Mouse (Mus musculus) midbrain, embryonic 15.5 days (tissue): ENCODE results near the gene Bach1. TPM values are rescaled to one million over a fixed set of nuclear protein-coding genes. Genes with fewer than 3 reads are reported as not detected.
A peak's percentile ranks its signal among the peaks of the same experiment; 100 is the strongest.

Source experiments
- ATAC-seq: fragments of 200-750 bp; cut with Nextera tagmentation; replicated peaks from 2 replicates; pipeline ENCODE4 v1.8.0; 2017; ENCODE audit warnings: moderate TSS enrichment
- H3K27ac ChIP-seq: fragments of 300-500 bp; sonication (generic); 2 replicates; pipeline ENCODE4 v1.5.1; 2015; ENCODE audit warnings: mild to moderate bottlenecking, inconsistent platforms
- H3K27me3 ChIP-seq: fragments of 300-500 bp; sonication (generic); replicated peaks from 2 replicates; pipeline ENCODE4 v1.6.1; 2015; ENCODE audit warnings: inconsistent platforms
- H3K36me3 ChIP-seq: fragments of 300-500 bp; sonication (generic); replicated peaks from 2 replicates; pipeline ENCODE4 v1.6.1; 2015; ENCODE audit warnings: inconsistent platforms
- H3K4me1 ChIP-seq: fragments of 300-500 bp; sonication (generic); 2 replicates; pipeline ENCODE4 v1.6.1; 2015; ENCODE audit warnings: inconsistent platforms
- H3K4me2 ChIP-seq: fragments of 300-500 bp; sonication (generic); 2 replicates; pipeline ENCODE4 v1.6.1; 2015; ENCODE audit warnings: inconsistent platforms, mild to moderate bottlenecking, moderate library complexity
- H3K4me3 ChIP-seq: fragments of 300-500 bp; sonication (generic); 2 replicates; pipeline ENCODE4 v1.5.1; 2015; ENCODE audit warnings: mild to moderate bottlenecking, inconsistent platforms
- H3K9ac ChIP-seq: fragments of 300-500 bp; sonication (generic); 2 replicates; pipeline ENCODE4 v1.6.1; 2015; ENCODE audit warnings: mild to moderate bottlenecking, inconsistent platforms
- H3K9me3 ChIP-seq: fragments of 300-500 bp; sonication (generic); 2 replicates; pipeline ENCODE4 v1.6.1; 2016; ENCODE audit warnings: inconsistent platforms
- WGBS: fragments of 180-500 bp; shearing (Covaris S2); methylation state at CpG from one replicate; pipeline ENCODE4 v1.1.7; 2015; ENCODE audit warnings: mixed read lengths; 5-methylcytosine and 5-hydroxymethylcytosine counted together
- polyA plus RNA-seq: library from polyadenylated mRNA; unstranded; fragments of >200 nt; fragmentation: Nextera tagmentation; extraction: Ambion mirVana; gene quantifications from 2 replicates; pipeline ENCODE4 v1.2.1, GENCODE M21; 2015

Gene Bach1
- polyA plus RNA-seq, 1 experiment from 2014 or later = 21.3 TPM

DNA sequence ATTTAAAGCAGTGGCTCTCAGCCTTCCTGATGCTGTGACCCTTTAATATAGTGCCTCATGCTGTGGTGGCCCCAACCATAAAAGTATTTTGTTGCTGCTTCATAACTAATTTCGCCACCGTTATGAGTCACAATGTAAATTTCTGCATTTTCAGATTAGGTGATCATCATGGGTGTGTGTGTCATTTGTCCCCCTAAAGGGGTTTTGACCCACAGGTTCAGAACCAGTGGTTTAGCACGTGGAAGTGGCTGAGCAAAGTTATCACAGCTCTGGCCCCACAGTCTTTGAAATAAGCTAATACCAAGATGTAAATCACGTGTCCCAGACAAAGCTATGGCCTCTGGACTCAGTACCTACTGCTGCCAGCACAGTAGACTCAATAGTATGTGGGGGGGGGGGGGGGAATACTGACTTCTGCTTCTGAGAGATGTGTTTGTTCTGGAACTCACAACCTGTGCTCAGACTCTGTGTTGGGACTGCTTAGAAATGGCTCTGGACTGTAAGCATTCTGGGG is 36.2 kb downstream of the Bach1 start:
- H3K36me3 ChIP-seq = peaks cover 7% of the 10 kb centered on the region
- WGBS = 86% methylated on average over 4 of the region's 4 CpGs
- H3K27me3 ChIP-seq = no peaks in the 10 kb centered on the region
- no peak overlapping the region for H3K27ac ChIP-seq
- H3K4me3 ChIP-seq = no peak overlapping the region
- no peak overlapping the region for H3K9ac ChIP-seq
- no peaks in the 10 kb centered on the region for H3K4me1 ChIP-seq
- no peaks in the 10 kb centered on the region for H3K9me3 ChIP-seq
- no peak overlapping the region for H3K4me2 ChIP-seq
- no peak for ATAC-seq

DNA sequence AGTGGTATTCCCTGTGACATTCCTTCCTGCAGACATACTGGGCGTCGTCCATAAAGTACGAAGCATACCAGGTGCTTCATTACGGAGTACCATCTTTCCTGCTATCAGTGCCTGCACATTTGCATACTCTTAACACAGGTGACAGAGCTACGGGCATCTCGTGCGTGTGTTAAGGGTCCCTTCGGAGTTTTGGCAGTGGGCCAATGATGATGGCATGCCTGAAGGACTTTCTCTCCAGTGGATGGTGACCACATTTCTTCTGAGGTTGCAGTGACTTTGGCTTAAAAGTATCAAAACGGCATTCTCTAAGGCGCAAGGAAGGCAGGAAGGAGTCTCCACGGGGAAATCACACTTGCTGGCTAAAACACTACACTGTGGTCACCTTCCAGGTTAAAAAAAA is 37.4 kb downstream of the Bach1 start:
- no peak overlapping the region for H3K27ac ChIP-seq
- no peaks in the 10 kb centered on the region for H3K9me3 ChIP-seq
- WGBS = 82% methylated on average over 11 of the region's 11 CpGs
- no peak overlapping the region for H3K4me3 ChIP-seq
- no peaks in the 10 kb centered on the region for H3K36me3 ChIP-seq
- no peaks in the 10 kb centered on the region for H3K4me1 ChIP-seq
- ATAC-seq = no peak
- H3K27me3 ChIP-seq = no peaks in the 10 kb centered on the region
- H3K4me2 ChIP-seq = no peak overlapping the region
- H3K9ac ChIP-seq = no peak overlapping the region

DNA sequence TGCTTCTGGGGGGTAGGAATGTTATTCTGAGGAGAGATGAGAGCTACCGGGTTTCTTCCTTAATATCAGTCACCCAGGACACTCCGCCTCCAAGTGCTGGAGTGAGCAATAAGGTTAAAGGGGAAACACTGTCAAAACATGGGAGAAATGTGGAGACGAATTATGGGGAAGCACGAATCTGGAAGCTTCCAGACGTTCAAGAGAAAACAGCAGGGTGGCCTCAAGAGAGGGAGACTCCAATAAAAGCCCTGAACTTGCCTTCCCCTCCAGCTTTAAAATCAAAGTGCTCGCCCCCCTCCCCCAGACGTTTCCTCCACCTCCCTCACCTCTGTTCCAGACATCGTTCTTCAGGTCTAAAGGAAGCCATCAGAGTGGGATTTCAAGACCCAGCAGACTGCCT is 38.6 kb downstream of the Bach1 start:
- WGBS = 82% methylated on average over 8 of the region's 8 CpGs
- no peaks in the 10 kb centered on the region for H3K4me1 ChIP-seq
- H3K4me2 ChIP-seq = no peak overlapping the region
- no peak overlapping the region for H3K4me3 ChIP-seq
- H3K36me3 ChIP-seq = no peaks in the 10 kb centered on the region
- no peaks in the 10 kb centered on the region for H3K27me3 ChIP-seq
- no peak overlapping the region for H3K27ac ChIP-seq
- no peak for ATAC-seq
- no peaks in the 10 kb centered on the region for H3K9me3 ChIP-seq
- no peak overlapping the region for H3K9ac ChIP-seq

DNA sequence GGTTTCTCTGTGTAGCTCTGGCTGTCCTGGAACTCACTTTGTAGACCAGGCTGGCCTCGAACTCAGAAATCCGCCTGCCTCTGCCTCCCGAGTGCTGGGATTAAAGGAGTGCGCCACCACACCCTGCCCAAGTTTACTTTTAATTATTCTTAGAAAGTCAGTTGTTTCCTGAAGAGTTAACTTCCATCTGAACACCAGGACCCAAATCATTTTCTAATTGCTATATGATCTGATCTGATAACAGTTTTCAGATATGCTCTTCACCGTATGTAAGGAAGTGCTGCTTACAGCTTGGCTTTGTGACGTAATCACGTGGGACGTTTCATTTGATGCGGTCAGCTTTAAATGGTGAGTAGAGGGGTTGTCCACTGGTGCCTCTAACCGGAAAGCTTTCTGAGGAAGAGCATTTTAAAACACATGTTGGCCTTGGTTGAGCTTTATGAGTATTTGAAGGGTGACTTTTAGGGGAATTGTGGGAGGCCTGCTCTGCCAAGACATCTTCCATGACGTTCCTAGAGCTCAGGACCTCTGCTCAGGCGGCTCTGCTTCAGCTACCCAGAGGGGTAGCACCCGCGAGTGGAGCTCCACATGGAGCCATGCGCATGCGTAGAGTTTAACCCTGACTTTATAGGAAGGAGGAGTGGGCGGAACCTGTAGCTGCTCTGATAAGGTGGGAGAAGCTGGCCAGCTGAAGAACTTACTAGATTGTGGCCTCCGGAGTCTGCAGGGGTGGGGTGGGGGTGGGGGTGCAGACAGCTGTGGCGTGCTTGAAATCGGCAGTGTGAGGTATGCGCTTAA is 39.3 kb downstream of the Bach1 start:
- Histone ChIP-seq H3K9ac (no peak overlapping the region), H3K27me3 (no peaks in the 10 kb centered on the region), H3K27ac (no peak overlapping the region), H3K4me3 (no peak overlapping the region), H3K36me3 (no peaks in the 10 kb centered on the region), H3K9me3 (no peaks in the 10 kb centered on the region), H3K4me2 (no peak overlapping the region), H3K4me1 (no peaks in the 10 kb centered on the region)
- ATAC-seq = no peak
- WGBS = 93% methylated on average over 21 of the region's 21 CpGs

GRCm38 (mm10) chr16:87741034-87741715 is 42.4 kb downstream of the Bach1 start:
- WGBS = 90% methylated on average over 9 of the region's 9 CpGs
- no peak for ATAC-seq

GRCm38 (mm10) chr16:87743661-87744060 is 44.9 kb downstream of the Bach1 start:
- no peaks in the 10 kb centered on the region for H3K27me3 ChIP-seq
- H3K4me1 ChIP-seq = no peaks in the 10 kb centered on the region
- no peaks in the 10 kb centered on the region for H3K9me3 ChIP-seq
- H3K27ac ChIP-seq = no peak overlapping the region
- H3K4me3 ChIP-seq = no peak overlapping the region
- H3K36me3 ChIP-seq = no peaks in the 10 kb centered on the region
- no peak overlapping the region for H3K9ac ChIP-seq
- no peak for ATAC-seq
- no peak overlapping the region for H3K4me2 ChIP-seq
- 32% methylated on average over 3 of the region's 3 CpGs for WGBS

More at GRCm38 (mm10) chr16:87741034-87741715, 42.4 kb downstream of the Bach1 start:
- Histone ChIP-seq H3K9ac (no peak overlapping the region), H3K4me1 (no peaks in the 10 kb centered on the region), H3K27me3 (no peaks in the 10 kb centered on the region), H3K9me3 (no peaks in the 10 kb centered on the region), H3K4me3 (no peak overlapping the region), H3K36me3 (no peaks in the 10 kb centered on the region), H3K4me2 (no peak overlapping the region), H3K27ac (no peak overlapping the region)

GRCm38 (mm10) chr16:87744338-87744737 is 45.6 kb downstream of the Bach1 start:
- Histone ChIP-seq H3K4me3 (no peak overlapping the region), H3K4me1 (no peaks in the 10 kb centered on the region), H3K36me3 (no peaks in the 10 kb centered on the region), H3K27ac (no peak overlapping the region), H3K27me3 (no peaks in the 10 kb centered on the region), H3K4me2 (no peak overlapping the region), H3K9ac (no peak overlapping the region), H3K9me3 (no peaks in the 10 kb centered on the region)
- WGBS = 89% methylated on average over 2 of the region's 2 CpGs
- no peak for ATAC-seq

- Histone ChIP-seq H3K9ac (no peak overlapping the region), H3K9me3 (no peaks in the 10 kb centered on the region), H3K27ac (no peak overlapping the region), H3K4me3 (no peak overlapping the region), H3K4me1 (no peaks in the 10 kb centered on the region), H3K36me3 (no peaks in the 10 kb centered on the region), H3K4me2 (no peak overlapping the region), H3K27me3 (no peaks in the 10 kb centered on the region)
- 69% methylated on average over 8 of the region's 8 CpGs for WGBS
- ATAC-seq = peak; percentile 75
Observed at GRCm38 (mm10) chr16:87745192-87745945, 46.6 kb downstream of the Bach1 start.

- WGBS = 18% methylated on average over 5 of the region's 5 CpGs
- H3K27ac ChIP-seq = no peak overlapping the region
- no peak overlapping the region for H3K9ac ChIP-seq
Observed at GRCm38 (mm10) chr16:87746728-87747127, 48.0 kb downstream of the Bach1 start.

GRCm38 (mm10) chr16:87751243-87751642 is 52.5 kb downstream of the Bach1 start:
- no peaks in the 10 kb centered on the region for H3K9me3 ChIP-seq

More at GRCm38 (mm10) chr16:87746728-87747127, 48.0 kb downstream of the Bach1 start:
- no peak overlapping the region for H3K4me3 ChIP-seq
- no peaks in the 10 kb centered on the region for H3K27me3 ChIP-seq
- no peak for ATAC-seq
- no peaks in the 10 kb centered on the region for H3K36me3 ChIP-seq
- H3K9me3 ChIP-seq = no peaks in the 10 kb centered on the region
- no peak overlapping the region for H3K4me2 ChIP-seq
- no peaks in the 10 kb centered on the region for H3K4me1 ChIP-seq

GRCm38 (mm10) chr16:87752482-87752881 is 53.7 kb downstream of the Bach1 start:
- Histone ChIP-seq H3K27me3 (no peaks in the 10 kb centered on the region), H3K36me3 (no peaks in the 10 kb centered on the region), H3K27ac (0 out of 2 replicates have a peak overlapping the region, but pooled peaks have one; percentile 30), H3K4me2 (peak overlapping the region; percentile 4; the same call in 1 of the 2 replicates), H3K4me3 (no peak overlapping the region), H3K4me1 (no peaks in the 10 kb centered on the region), H3K9ac (no peak overlapping the region), H3K9me3 (no peaks in the 10 kb centered on the region)
- peak; percentile 54; the same call in 1 of the 2 replicates for ATAC-seq
- 44% methylated on average over 13 of the region's 13 CpGs for WGBS

More at GRCm38 (mm10) chr16:87751243-87751642, 52.5 kb downstream of the Bach1 start:
- no peak overlapping the region for H3K4me3 ChIP-seq
- no peaks in the 10 kb centered on the region for H3K36me3 ChIP-seq
- ATAC-seq = no peak
- H3K4me2 ChIP-seq = no peak overlapping the region
- H3K27ac ChIP-seq = no peak overlapping the region
- 95% methylated on average over 13 of the region's 13 CpGs for WGBS
- H3K9ac ChIP-seq = no peak overlapping the region
- no peaks in the 10 kb centered on the region for H3K27me3 ChIP-seq
- no peaks in the 10 kb centered on the region for H3K4me1 ChIP-seq

DNA sequence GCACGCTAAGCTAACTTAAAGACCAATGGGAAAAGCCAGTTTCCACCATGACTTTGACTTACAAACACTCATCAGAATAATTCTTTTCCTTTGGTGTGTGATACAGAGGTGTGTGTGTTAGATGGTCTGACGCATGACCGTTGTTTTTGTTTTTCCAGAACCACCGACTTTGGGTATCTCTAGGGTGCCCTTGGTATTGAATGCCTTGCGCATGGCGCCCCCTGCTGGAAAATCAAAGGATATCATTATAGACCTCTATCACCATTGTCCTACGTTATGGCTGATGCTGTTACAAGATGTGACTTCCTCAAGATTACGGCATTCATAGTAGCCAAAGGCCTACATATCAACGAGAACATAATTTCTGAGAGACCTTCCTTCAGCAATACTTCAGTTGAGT is 56.1 kb downstream of the Bach1 start:
- no peak for ATAC-seq
- Histone ChIP-seq H3K27me3 (no peaks in the 10 kb centered on the region), H3K36me3 (no peaks in the 10 kb centered on the region), H3K27ac (no peak overlapping the region), H3K9ac (no peak overlapping the region), H3K9me3 (no peaks in the 10 kb centered on the region), H3K4me1 (no peaks in the 10 kb centered on the region), H3K4me2 (no peak overlapping the region), H3K4me3 (no peak overlapping the region)
- whole genome bisulfite sequencing = 75% methylated on average over 9 of the region's 9 CpGs
